Mouse (Mus musculus) naive thymus-derived CD4-positive, alpha-beta T cell, adult 2 months (primary cell): ENCODE measurements at regions not wholly inside any gene's neighbourhood (a gene's known extent, or its start where the extent isn't known, plus 50 kb on each side); places are given as distances from the start of the nearest gene placed in this dataset.

Experiments used
- DNase-seq: peaks from one replicate; pipeline ENCODE4 v3.0.0-alpha.2; 2011; ENCODE audit warnings: low read depth

GRCm38 (mm10) chr11:104038271-104038800 lies 71.8 kb downstream of the Arf2 start:
- DNase-seq: no peak

- DNase-seq: no peak
Measured at GRCm38 (mm10) chr11:104045216-104045615, 78.7 kb downstream of the Arf2 start.

- no peak for DNase-seq
Measured at GRCm38 (mm10) chr11:104051986-104052385, 80.7 kb upstream of the Crhr1 start.

GRCm38 (mm10) chr11:104053242-104053641 lies 79.4 kb upstream of the Crhr1 start:
- no peak for DNase-seq

- no peak for DNase-seq
Measured at GRCm38 (mm10) chr11:104055941-104056340, 76.7 kb upstream of the Crhr1 start.

- DNase-seq: no peak
Measured at GRCm38 (mm10) chr11:104057046-104057445, 75.6 kb upstream of the Crhr1 start.

GRCm38 (mm10) chr11:104058600-104058999 lies 74.1 kb upstream of the Crhr1 start:
- no peak for DNase-seq

GRCm38 (mm10) chr11:104059085-104059484 lies 73.6 kb upstream of the Crhr1 start:
- DNase-seq: no peak

- no peak for DNase-seq
Measured at GRCm38 (mm10) chr11:104061361-104061760, 71.3 kb upstream of the Crhr1 start.

- DNase-seq: no peak
Measured at GRCm38 (mm10) chr11:104065181-104065580, 67.5 kb upstream of the Crhr1 start.

- peak; percentile 13 for DNase-seq
Measured at GRCm38 (mm10) chr11:104072591-104073183, 60.0 kb upstream of the Crhr1 start.

- DNase-seq: no peak
Measured at GRCm38 (mm10) chr11:104074763-104075162, 57.9 kb upstream of the Crhr1 start.

- no peak for DNase-seq
Measured at GRCm38 (mm10) chr11:104075394-104075793, 57.3 kb upstream of the Crhr1 start.

- no peak for DNase-seq
Measured at GRCm38 (mm10) chr11:104082083-104082482, 50.6 kb upstream of the Crhr1 start.
